9 mouse cellular contexts compared by ENCODE assay signal in the genomic region with DNA sequence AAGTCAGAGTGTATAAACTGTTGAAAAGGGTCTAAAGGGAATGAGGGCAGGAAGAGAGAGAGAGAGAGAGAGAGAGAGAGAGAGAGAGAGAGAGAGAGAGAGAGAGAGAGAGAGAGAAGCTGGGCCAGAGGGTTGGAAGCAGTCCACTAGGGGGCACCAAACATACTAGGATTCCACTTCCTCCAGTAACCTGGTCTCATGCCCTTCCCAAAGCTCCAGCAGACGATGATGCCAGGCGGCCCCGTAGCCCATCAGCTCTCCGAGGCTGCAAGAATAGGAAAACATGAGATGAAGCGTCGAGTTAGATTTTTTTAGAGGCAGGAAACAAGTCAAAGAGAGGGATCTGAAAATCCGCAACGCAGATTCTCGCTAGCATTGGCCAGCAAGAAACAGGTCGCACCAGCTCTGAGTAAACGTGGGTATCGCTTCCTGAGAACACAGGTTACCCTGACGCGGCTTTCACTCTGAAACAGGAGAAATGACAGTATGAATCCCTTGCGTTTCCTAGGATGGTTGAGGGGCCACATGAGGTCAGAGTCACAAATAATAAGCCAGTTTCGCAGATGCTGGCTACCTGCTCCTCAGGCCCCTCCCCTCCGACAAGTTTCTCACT. TPM values are rescaled to one million over a fixed set of nuclear protein-coding genes. Genes with fewer than 3 reads are reported as not detected.
DNase-seq lines count a peak whose midpoint lies in the region; ATAC-seq and TF ChIP-seq lines count a peak whose summit lies in the region.
"Had no signal": no experiment of that assay in that cellular context is flagged by ENCODE, and none has a peak within 500 bp of the region (broad histone marks: within the 10 kb centered on the region; RNA-seq: fewer than 3 reads in every experiment).

No protein-coding gene starts in this region.

- 16% methylated on average over 17 of the region's 17 CpGs for WGBS in forebrain, embryonic 15.5 days
- WGBS in liver, embryonic 15.5 days (ENCODE audit: insufficient replicate concordance), result 24% methylated on average over 17 of the region's 17 CpGs
- WGBS in neural tube, embryonic 12.5 days, result 19% methylated on average over 17 of the region's 17 CpGs

- no peak overlapping the region for H3K27ac ChIP-seq in MEL (ENCODE audit: control insufficient read depth, low read depth, low read length)
- H3K27ac ChIP-seq in forebrain, embryonic 15.5 days (replicated peaks), result no peak overlapping the region
- H3K27ac ChIP-seq in liver, embryonic 15.5 days (replicated peaks), result no peak overlapping the region
- H3K27ac ChIP-seq in neural tube, embryonic 12.5 days, result no peak overlapping the region
- H3K27ac ChIP-seq: macrophage had no signal

- no peak for TF ChIP-seq POLR2A in MEL (IDR thresholded peaks at IDR 0.05; ENCODE audit: control insufficient read depth in 1 of 2, insufficient read depth in 1 of 2, low read depth in 1 of 2, low read length in 2 of 2, poor library complexity in 1 of 2)

- no peaks in the 10 kb centered on the region for H3K9me3 ChIP-seq in MEL (replicated peaks; ENCODE audit: insufficient read depth, low read length)
- H3K9me3 ChIP-seq in forebrain, embryonic 15.5 days, result no peaks in the 10 kb centered on the region
- H3K9me3 ChIP-seq in liver, embryonic 15.5 days (replicated peaks), result no peaks in the 10 kb centered on the region
- no peaks in the 10 kb centered on the region for H3K9me3 ChIP-seq in neural tube, embryonic 12.5 days

- H3K4me2 ChIP-seq in forebrain, embryonic 15.5 days (replicated peaks), result peak overlapping the region; percentile 71
- peak overlapping the region; percentile 36 for H3K4me2 ChIP-seq in liver, embryonic 15.5 days
- H3K4me2 ChIP-seq in neural tube, embryonic 12.5 days (replicated peaks), result peak overlapping the region; percentile 60

- no peak for TF ChIP-seq EP300 in MEL (IDR thresholded peaks at IDR 0.05; ENCODE audit: low read depth in 1 of 2, low read length in 2 of 2)

- peak; percentile 73; the same call in 1 of the 2 replicates for ATAC-seq in forebrain, embryonic 15.5 days (replicated peaks)
- ATAC-seq in liver, embryonic 15.5 days (ENCODE audit: insufficient read depth), result no peak
- no peak for ATAC-seq in neural tube, embryonic 12.5 days (ENCODE audit: low FRiP score, low read depth)

- intact Hi-C loops in heart, postnatal 25 days (cut with DNase I), result loop anchor here (1.0 to 5.0 kb wide), 3 partner anchors 156 to 308 kb away; no protein-coding TSS in a partner anchor

- H3K36me3 ChIP-seq in MEL (ENCODE audit: control insufficient read depth in 1 of 2, insufficient read depth in 2 of 2, low read length in 2 of 2), result no peaks in the 10 kb centered on the region
- H3K36me3 ChIP-seq in forebrain, embryonic 15.5 days, result no peaks in the 10 kb centered on the region
- no peaks in the 10 kb centered on the region for H3K36me3 ChIP-seq in liver, embryonic 15.5 days (replicated peaks)
- H3K36me3 ChIP-seq in neural tube, embryonic 12.5 days, result no peaks in the 10 kb centered on the region

- no peak overlapping the region for H3K9ac ChIP-seq in MEL (ENCODE audit: control insufficient read depth, low read depth, low read length, poor library complexity, severe bottlenecking)
- peak overlapping the region; percentile 39 for H3K9ac ChIP-seq in forebrain, embryonic 15.5 days (replicated peaks)
- H3K9ac ChIP-seq in liver, embryonic 15.5 days, result no peak overlapping the region
- H3K9ac ChIP-seq in neural tube, embryonic 12.5 days, result 0 out of 2 replicates have a peak overlapping the region, but pooled peaks have one; percentile 40

- peaks cover 7 to 20% of the 10 kb centered on the region in 2 experiments for H3K27me3 ChIP-seq in MEL (ENCODE audit: control insufficient read depth in 1 of 2, insufficient read depth in 2 of 2, low read length in 2 of 2)
- no peaks in the 10 kb centered on the region for H3K27me3 ChIP-seq in forebrain, embryonic 15.5 days
- no peaks in the 10 kb centered on the region for H3K27me3 ChIP-seq in liver, embryonic 15.5 days
- H3K27me3 ChIP-seq in neural tube, embryonic 12.5 days (replicated peaks), result no peaks in the 10 kb centered on the region; the same call in 1 of the 2 replicates

- no peaks in the 10 kb centered on the region for H3K79me2 ChIP-seq in MEL (ENCODE audit: control insufficient read depth, insufficient read depth, low read length, poor library complexity)

- H3K4me3 ChIP-seq in MEL (ENCODE audit: control insufficient read depth in 1 of 2, insufficient read depth in 1 of 2, low read depth in 2 of 2, low read length in 2 of 2), result no peak overlapping the region
- peak overlapping the region; percentile 38 for H3K4me3 ChIP-seq in forebrain, embryonic 15.5 days
- H3K4me3 ChIP-seq in liver, embryonic 15.5 days (replicated peaks), result no peak overlapping the region
- H3K4me3 ChIP-seq in neural tube, embryonic 12.5 days, result peak overlapping the region; percentile 26

- DNase-seq in MEL (ENCODE audit: low read depth, low spot score), result peak; percentile 79
- DNase-seq in cerebellum, adult 11 months, result peak; percentile 84
- DNase-seq in heart, postnatal 25 days (ENCODE audit: low spot score), result peak; percentile 36
- DNase-seq in layer of hippocampus, adult 11-12 months (ENCODE audit: low spot score), result peak; percentile 91
- DNase-seq in thymus, postnatal 10 days (ENCODE audit: low spot score in 2 of 2), result peak; percentile 11 to 66

- peak; percentile 75 to 87 (median 83) for TF ChIP-seq CTCF in MEL (IDR thresholded peaks at IDR 0.05 in 2 of 3, conservative IDR thresholded peaks at IDR 0.05 in 1 of 3; ENCODE audit: control insufficient read depth in 1 of 3, insufficient read depth in 1 of 3, low read depth in 2 of 3, low read length in 3 of 3, poor library complexity in 1 of 3, severe bottlenecking in 1 of 3)

- TF ChIP-seq RAD21 in MEL (IDR thresholded peaks at IDR 0.05; ENCODE audit: low read depth, low read length), result peak; percentile 80

- H3K4me1 ChIP-seq in MEL (ENCODE audit: control insufficient read depth in 1 of 2, insufficient read depth in 2 of 2, low read length in 2 of 2), result no peaks in the 10 kb centered on the region
- H3K4me1 ChIP-seq in forebrain, embryonic 15.5 days, result peaks cover 5% of the 10 kb centered on the region
- H3K4me1 ChIP-seq in liver, embryonic 15.5 days (replicated peaks), result no peaks in the 10 kb centered on the region
- H3K4me1 ChIP-seq in neural tube, embryonic 12.5 days, result peaks cover 4% of the 10 kb centered on the region; the same call in 1 of the 2 replicates

TF ChIP-seq in MEL, 35 proteins besides CTCF, POLR2A, EP300 and RAD21 (continues in another document):
- TF ChIP-seq RCOR1 (IDR thresholded peaks at IDR 0.05; ENCODE audit: low read depth, low read length) (no peak), BHLHE40 (IDR thresholded peaks at IDR 0.05; ENCODE audit: borderline replicate concordance, low read depth, low read length) (peak; percentile 22; the same call in 1 of the 2 replicates), HCFC1 (IDR thresholded peaks at IDR 0.05; ENCODE audit: low read depth, low read length) (no peak), USF1 (IDR thresholded peaks at IDR 0.05; ENCODE audit: low read depth, low read length) (no peak), SIN3A (IDR thresholded peaks at IDR 0.05; ENCODE audit: low read length) (0 out of 2 replicates have a peak, but pooled peaks have one; percentile 29), UBTF (IDR thresholded peaks at IDR 0.05; ENCODE audit: borderline replicate concordance, insufficient read depth, low read depth, low read length) (no peak), SMC3 (IDR thresholded peaks at IDR 0.05; ENCODE audit: low read depth, low read length) (peak; percentile 85), ZC3H11A (IDR thresholded peaks at IDR 0.05; ENCODE audit: low read depth, low read length) (peak; percentile 79), MYC (IDR thresholded peaks at IDR 0.05; ENCODE audit: low read depth, low read length) (no peak), E2F4 (IDR thresholded peaks at IDR 0.05; ENCODE audit: borderline replicate concordance, low read depth, low read length) (no peak), USF2 (IDR thresholded peaks at IDR 0.05; ENCODE audit: borderline replicate concordance in 1 of 2, insufficient read depth in 1 of 2, low read depth in 1 of 2, low read length in 2 of 2) (no peak), POLR2AphosphoS5 (IDR thresholded peaks at IDR 0.05; ENCODE audit: borderline replicate concordance, low read depth, low read length) (no peak), GABPA (IDR thresholded peaks at IDR 0.05; ENCODE audit: low read depth, low read length) (no peak), NRF1 (IDR thresholded peaks at IDR 0.05; ENCODE audit: insufficient read depth, low read depth, low read length, poor library complexity, severe bottlenecking) (no peak), JUND (IDR thresholded peaks at IDR 0.05; ENCODE audit: low read depth, low read length) (peak; percentile 99), TCF12 (IDR thresholded peaks at IDR 0.05; ENCODE audit: low read depth, low read length) (no peak), MYB (IDR thresholded peaks at IDR 0.05; ENCODE audit: low read depth, low read length) (no peak), ZNF384 (IDR thresholded peaks at IDR 0.05; ENCODE audit: low read depth, low read length) (0 out of 2 replicates have a peak, but pooled peaks have one; percentile 22), ETS1 (IDR thresholded peaks at IDR 0.05; ENCODE audit: low read depth, low read length) (no peak), CHD2 (IDR thresholded peaks at IDR 0.05; ENCODE audit: low read length) (no peak), ZMIZ1 (IDR thresholded peaks at IDR 0.05; ENCODE audit: low read depth, low read length) (no peak)

RNA-seq across cellular contexts. Expression of a gene that starts 10.6 kb away (rescaled TPM):
- total RNA-seq in MEL (2012; rRNA removed), result not detected in 2 replicates
- polyA plus RNA-seq in MEL (2012; ENCODE audit: insufficient read depth in 1 of 2, insufficient read length in 2 of 2, low read depth in 1 of 2, low replicate concordance in 2 of 2, missing spikeins in 1 of 2), result under 1 TPM in 1 of 2 experiments, not detected in 1; 0.04 TPM
- not detected in 2 replicates for polyA plus RNA-seq in forebrain, embryonic 15.5 days (2015; fragmentation: Nextera tagmentation; extraction: Ambion mirVana)
- total RNA-seq in heart, postnatal 25 days (2021), result under 1 TPM in 1 of 2 experiments, not detected in 1; 0.11 TPM
- polyA plus RNA-seq in liver, embryonic 15.5 days (2015; fragmentation: Nextera tagmentation; extraction: Ambion mirVana), result not detected in 2 replicates
- not detected in 2 replicates for polyA plus RNA-seq in neural tube, embryonic 12.5 days (2016; fragmentation: Nextera tagmentation; extraction: Ambion mirVana)
- polyA plus RNA-seq: macrophage had no signal

RNA-seq across cellular contexts. Expression of a gene that starts 20.3 kb away (rescaled TPM):
- total RNA-seq in MEL (2012; rRNA removed), result not detected in 2 replicates
- not detected for polyA plus RNA-seq in MEL (2012; ENCODE audit: insufficient read depth in 1 of 2, insufficient read length in 2 of 2, low read depth in 1 of 2, low replicate concordance in 2 of 2, missing spikeins in 1 of 2)
- polyA plus RNA-seq in forebrain, embryonic 15.5 days (2015; fragmentation: Nextera tagmentation; extraction: Ambion mirVana), result 0.18 and 0.45 TPM in 2 replicates
- not detected for total RNA-seq in heart, postnatal 25 days (2021)
- not detected in 2 replicates for polyA plus RNA-seq in liver, embryonic 15.5 days (2015; fragmentation: Nextera tagmentation; extraction: Ambion mirVana)
- 0.79 TPM in 1 of 2 replicates, not detected in the other for polyA plus RNA-seq in neural tube, embryonic 12.5 days (2016; fragmentation: Nextera tagmentation; extraction: Ambion mirVana)
- polyA plus RNA-seq: macrophage had no signal

Comparison
In these comparisons a context has a peak if more than half of its experiments do, and no peak if none do; other contexts are left out.
1. DNase-seq: peak in every context shown above with its lines; median percentile 91 in layer of hippocampus, adult 11-12 months; 84 in cerebellum, adult 11 months; 79 in MEL; 38 in thymus, postnatal 10 days; 36 in heart, postnatal 25 days.
2. H3K4me3 ChIP-seq: peak in forebrain, embryonic 15.5 days (single experiment) and neural tube, embryonic 12.5 days (single experiment); none in MEL (0 of 2) and liver, embryonic 15.5 days (single experiment).
3. H3K9ac ChIP-seq: peak in forebrain, embryonic 15.5 days (single experiment) and neural tube, embryonic 12.5 days (single experiment); none in MEL (single experiment) and liver, embryonic 15.5 days (single experiment).
4. Peak in every context shown above with its lines, with median percentiles within 50 percentile points of each other: H3K4me2 ChIP-seq.